Mouse (Mus musculus) adipocyte (in vitro differentiated cells): Measurements from ENCODE around the gene Tmc3.

Experiments used
- DNase-seq: peaks from one replicate; pipeline ENCODE4 v3.0.0-alpha.2; 2016; ENCODE audit warnings: low spot score

Gene Tmc3

DNA sequence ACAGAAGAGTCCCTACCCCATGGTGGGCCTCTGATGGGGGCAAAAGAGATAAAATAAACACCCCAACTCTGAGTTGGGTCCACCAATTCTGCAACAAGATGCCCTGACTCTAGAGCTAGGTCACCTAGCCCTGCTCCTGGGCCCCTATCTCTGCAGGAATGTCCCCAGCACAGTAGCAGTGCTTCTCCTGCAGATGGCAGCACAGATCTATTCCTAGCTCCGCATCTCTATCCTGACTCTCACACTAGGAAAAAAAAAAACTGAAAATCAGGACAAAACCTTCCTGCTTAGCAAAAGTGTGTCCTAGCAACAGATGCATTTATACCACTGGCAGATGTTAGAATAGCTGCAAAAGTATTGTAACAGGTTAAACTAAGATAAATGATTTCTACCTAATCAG lies 84.0 kb downstream of the Tmc3 start:
- peak; percentile 65 for DNase-seq

- no peak for DNase-seq
These were observed 86.8 kb downstream of the Tmc3 start for GRCm38 (mm10) chr7:83671573-83671972.
